Mouse (Mus musculus) heart, postnatal 4 days (tissue): ENCODE data around the gene Sgsm1. TPM values are rescaled to one million over a fixed set of nuclear protein-coding genes. Genes with fewer than 3 reads are reported as not detected.

Experiments used
- microRNA-seq, 2 experiments: library from miRNA; unstranded; fragments of <30 nt; microRNA quantifications; one replicate each; pipeline ENCODE4 v1.2.0; 2021 to 2022
- total RNA-seq, 2 experiments: library from RNA; stranded (reverse); gene quantifications; 2 replicates each; pipeline ENCODE4 v1.2.3; 2021

Gene Sgsm1
- total RNA-seq, 2 experiments from 2014 or later: 0.77 to 0.86 TPM

Small RNA genes lying within 50 kb of the gene (microRNA-seq; reads per million reads assigned to microRNA genes)
- gene Mir7229: 0 reads per million in 2 experiments
- 0 reads per million in 2 experiments for gene Mir7230

Other genes starting within 250 kb of the Sgsm1 start
- gene Crybb2, start 240.7 kb downstream of the Sgsm1 start, total RNA-seq: not detected
- gene Crybb3, start 229.2 kb downstream of the Sgsm1 start, total RNA-seq: 1 to 10 TPM; 1.4 to 1.7 TPM
- 10 to 100 TPM; 46.8 to 48.3 TPM for gene 2900026A02Rik, start 89.5 kb downstream of the Sgsm1 start, total RNA-seq
- not detected for gene Tmem211, start 83.9 kb downstream of the Sgsm1 start, total RNA-seq
- not detected for gene Aym1, start 46.5 kb upstream of the Sgsm1 start, total RNA-seq
- gene Wscd2, start 179.5 kb upstream of the Sgsm1 start, total RNA-seq: 1 to 10 TPM; 1.1 to 1.3 TPM